In the genomic region with DNA sequence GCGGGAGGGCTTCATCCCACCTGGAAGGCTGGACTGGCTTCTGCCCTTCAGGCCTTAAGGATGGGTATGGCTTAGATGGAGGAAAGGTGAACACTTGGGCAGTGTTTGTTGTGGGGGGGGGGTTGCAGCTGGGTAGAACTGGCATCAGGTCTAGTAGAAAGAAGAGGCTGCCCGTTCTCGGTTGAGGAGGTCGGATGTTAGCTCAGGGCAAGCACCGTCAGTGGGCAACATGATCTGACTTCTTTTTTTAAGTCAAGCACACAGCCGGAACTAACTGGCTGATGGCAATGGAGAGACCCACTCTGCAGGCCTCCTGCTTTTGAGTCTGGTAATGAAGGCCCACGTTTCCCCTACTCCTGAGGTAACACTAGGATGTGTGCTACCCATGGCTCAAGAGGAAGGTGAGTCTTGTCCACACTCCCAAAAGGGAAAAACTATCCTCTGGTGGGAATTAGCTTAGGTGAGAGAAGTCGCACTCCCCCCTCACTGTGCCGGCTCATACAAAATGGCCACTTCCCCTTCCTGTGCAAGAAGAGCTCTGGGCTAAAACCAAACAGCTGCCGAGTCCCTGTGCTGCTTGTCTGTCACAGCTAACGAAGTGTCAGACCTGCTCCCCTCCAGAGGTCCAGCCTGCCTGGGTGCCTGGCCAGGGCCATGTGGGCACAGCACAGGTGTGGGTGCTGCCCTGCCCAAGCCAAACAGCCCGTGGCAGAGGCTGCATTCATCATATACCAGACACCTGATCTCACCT, we compare ENCODE assay signal across 9 mouse cellular contexts.
DNase-seq lines count a peak whose midpoint lies in the region; ATAC-seq and TF ChIP-seq lines count a peak whose summit lies in the region.
"Had no signal": no experiment of that assay in that cellular context is flagged by ENCODE, and none has a peak within 500 bp of the region (broad histone marks: within the 10 kb centered on the region; RNA-seq: fewer than 3 reads in every experiment).

No protein-coding gene starts in this region.

- H3K9ac ChIP-seq in hindbrain, embryonic 12.5 days = no peak overlapping the region
- no peak overlapping the region for H3K9ac ChIP-seq in hindbrain, postnatal 0 days (replicated peaks; ENCODE audit: low read length)

- no peak overlapping the region for H3K4me3 ChIP-seq in hindbrain, embryonic 12.5 days
- no peak overlapping the region for H3K4me3 ChIP-seq in hindbrain, postnatal 0 days (ENCODE audit: low read length)

- no peak for TF ChIP-seq CTCF in hindbrain, postnatal 0 days (IDR thresholded peaks at IDR 0.05; ENCODE audit: low read depth)

- DNase-seq in hindbrain, postnatal 0 days (ENCODE audit: low spot score) = no peak
- peak; percentile 22 for DNase-seq in urinary bladder, adult 2 months (ENCODE audit: low spot score)
- DNase-seq in urinary bladder, postnatal 25 days (ENCODE audit: low spot score) = no peak
- peak; percentile 21 for DNase-seq in heart, postnatal 4 days
- DNase-seq in natural killer cell, adult 2 months (ENCODE audit: low spot score in 2 of 2) = peak; percentile 58 to 63
- no peak for DNase-seq in retina, postnatal 1 day
- no peak for DNase-seq in embryo, embryonic 11 days

- 0 out of 2 replicates have a peak, but pooled peaks cover 3% of the 10 kb centered on the region for H3K36me3 ChIP-seq in hindbrain, embryonic 12.5 days
- H3K36me3 ChIP-seq in hindbrain, postnatal 0 days (ENCODE audit: insufficient read depth, low read length) = no peaks in the 10 kb centered on the region

- peaks cover 88% of the 10 kb centered on the region for H3K4me1 ChIP-seq in hindbrain, embryonic 12.5 days
- H3K4me1 ChIP-seq in hindbrain, postnatal 0 days (ENCODE audit: insufficient read depth, low read length) = peaks cover 37% of the 10 kb centered on the region

- H3K9me3 ChIP-seq in hindbrain, embryonic 12.5 days (replicated peaks) = no peaks in the 10 kb centered on the region
- H3K9me3 ChIP-seq in hindbrain, postnatal 0 days (ENCODE audit: low read length) = no peaks in the 10 kb centered on the region

- peak overlapping the region; percentile 31 for H3K27ac ChIP-seq in hindbrain, embryonic 12.5 days
- no peak overlapping the region for H3K27ac ChIP-seq in hindbrain, postnatal 0 days
- H3K27ac ChIP-seq: macrophage had no signal

- no peaks in the 10 kb centered on the region for H3K27me3 ChIP-seq in hindbrain, embryonic 12.5 days
- no peaks in the 10 kb centered on the region for H3K27me3 ChIP-seq in hindbrain, postnatal 0 days (ENCODE audit: insufficient read depth, low read length)

- H3K4me2 ChIP-seq in hindbrain, embryonic 12.5 days (replicated peaks) = no peak overlapping the region
- H3K4me2 ChIP-seq in hindbrain, postnatal 0 days (ENCODE audit: low read depth, low read length) = no peak overlapping the region

- no peak for ATAC-seq in hindbrain, embryonic 12.5 days (ENCODE audit: low FRiP score)
- ATAC-seq in hindbrain, postnatal 0 days = no peak

- WGBS in hindbrain, embryonic 12.5 days = 65% methylated on average over 12 of the region's 12 CpGs
- 60% methylated on average over 12 of the region's 12 CpGs for WGBS in hindbrain, postnatal 0 days

Comparison
In these comparisons a context has a peak if more than half of its experiments do, and no peak if none do; other contexts are left out.
1. DNase-seq: peak in urinary bladder, adult 2 months (single experiment), heart, postnatal 4 days (single experiment) and natural killer cell, adult 2 months (2 of 2); none in hindbrain, postnatal 0 days (single experiment), urinary bladder, postnatal 25 days (single experiment), retina, postnatal 1 day (single experiment) and embryo, embryonic 11 days (single experiment).